Mouse (Mus musculus): ENCODE measurements around the gene Clta.

DNA sequence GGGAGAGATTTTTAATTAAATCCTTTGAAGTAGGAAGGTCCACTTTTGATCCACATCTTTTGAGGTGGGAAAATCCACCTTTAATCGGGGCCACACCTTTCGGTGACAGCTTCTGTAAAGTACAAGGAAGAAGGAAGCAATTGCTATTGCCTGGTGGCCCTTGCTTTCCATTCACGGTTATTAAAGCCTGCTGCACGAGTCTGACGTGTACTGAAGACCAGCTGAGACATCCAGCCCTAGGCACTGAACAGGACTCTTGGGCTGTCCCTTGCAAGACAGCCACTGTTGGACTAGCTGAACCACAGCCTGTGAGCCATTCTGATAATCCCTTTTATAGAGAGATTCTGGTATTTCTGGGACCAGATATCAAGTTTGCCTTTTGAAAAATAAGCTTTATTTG, 32.2 kb downstream of the Clta start:
- no peak for TF ChIP-seq USF1 (IDR thresholded peaks at IDR 0.05; ENCODE audit: low read depth)
- no peak for TF ChIP-seq MYOD1 (IDR thresholded peaks at IDR 0.05; ENCODE audit: control insufficient read depth in 1 of 3, insufficient read length in 2 of 3, low read depth in 2 of 3)
- no peak for TF ChIP-seq REST (IDR thresholded peaks at IDR 0.05; ENCODE audit: insufficient read depth, insufficient read length)
